Mouse (Mus musculus): ENCODE data around the gene Kidins220. TPM values are rescaled to one million over a fixed set of nuclear protein-coding genes. Genes with fewer than 3 reads are reported as not detected.
A peak's percentile ranks its signal among the peaks of the same experiment; 100 is the strongest.

The Kidins220 gene
- polyA plus RNA-seq, 1 experiment from 2014 or later, result 36.7 TPM

GRCm38 (mm10) chr12:25095974-25096639 is 121.4 kb downstream of the Kidins220 start:
- Histone ChIP-seq H3K4me1 (ENCODE audit: insufficient read depth, low read length) (peaks cover 39% of the 10 kb centered on the region), H3K4me3 (ENCODE audit: low read length) (peak overlapping the region; percentile 89), H3K9me3 (ENCODE audit: low read length) (no peaks in the 10 kb centered on the region), H3K27ac (ENCODE audit: low read length) (peak overlapping the region; percentile 100), H3K4me2 (replicated peaks; ENCODE audit: low read depth, low read length) (peak overlapping the region; percentile 94), H3K36me3 (ENCODE audit: insufficient read depth, low read length) (no peaks in the 10 kb centered on the region), H3K9ac (replicated peaks; ENCODE audit: low read length) (peak overlapping the region; percentile 92), H3K27me3 (ENCODE audit: insufficient read depth, low read length) (no peaks in the 10 kb centered on the region)
- 0% methylated on average over 41 of the region's 41 CpGs for WGBS
- ATAC-seq (ENCODE audit: low FRiP score, low TSS enrichment), result peak; percentile 90

GRCm38 (mm10) chr12:25096640-25097051 is 121.9 kb downstream of the Kidins220 start:
- Histone ChIP-seq H3K36me3 (ENCODE audit: insufficient read depth, low read length) (no peaks in the 10 kb centered on the region), H3K27ac (ENCODE audit: low read length) (peak overlapping the region; percentile 100), H3K9ac (replicated peaks; ENCODE audit: low read length) (peak overlapping the region; percentile 76), H3K4me1 (ENCODE audit: insufficient read depth, low read length) (peaks cover 44% of the 10 kb centered on the region), H3K27me3 (ENCODE audit: insufficient read depth, low read length) (no peaks in the 10 kb centered on the region), H3K4me2 (replicated peaks; ENCODE audit: low read depth, low read length) (peak overlapping the region; percentile 94), H3K9me3 (ENCODE audit: low read length) (no peaks in the 10 kb centered on the region), H3K4me3 (ENCODE audit: low read length) (peak overlapping the region; percentile 89)
- ATAC-seq (ENCODE audit: low FRiP score, low TSS enrichment), result no peak
- WGBS, result under 1% methylated on average over 15 of the region's 15 CpGs

GRCm38 (mm10) chr12:25097052-25097209 is 122.2 kb downstream of the Kidins220 start, which contains the start of gene Id2:
Gene Id2 (minus strand): TSS chr12:25097140.
- Histone ChIP-seq H3K36me3 (ENCODE audit: insufficient read depth, low read length) (no peaks in the 10 kb centered on the region), H3K27ac (ENCODE audit: low read length) (peak within 1 kb of the TSS; percentile 100), H3K9me3 (ENCODE audit: low read length) (no peaks in the 10 kb centered on the region), H3K4me1 (ENCODE audit: insufficient read depth, low read length) (peaks cover 44% of the 10 kb centered on the region), H3K4me2 (replicated peaks; ENCODE audit: low read depth, low read length) (peak within 1 kb of the TSS; percentile 94), H3K4me3 (ENCODE audit: low read length) (peak within 1 kb of the TSS; percentile 89), H3K27me3 (ENCODE audit: insufficient read depth, low read length) (no peaks in the 10 kb centered on the region), H3K9ac (replicated peaks; ENCODE audit: low read length) (peak within 1 kb of the TSS; percentile 85)
- ATAC-seq (ENCODE audit: low FRiP score, low TSS enrichment), result no peak
- WGBS, result 0% methylated on average over 1 of the region's 1 CpGs

GRCm38 (mm10) chr12:25097210-25098160 is 122.8 kb downstream of the Kidins220 start:
- H3K27me3 ChIP-seq (ENCODE audit: insufficient read depth, low read length), result no peaks in the 10 kb centered on the region
- WGBS, result 4% methylated on average over 28 of the region's 28 CpGs
- no peaks in the 10 kb centered on the region for H3K9me3 ChIP-seq (ENCODE audit: low read length)
- peak overlapping the region; percentile 100 for H3K27ac ChIP-seq (ENCODE audit: low read length)
- no peak for ATAC-seq (ENCODE audit: low FRiP score, low TSS enrichment)
- peak overlapping the region; percentile 89 for H3K4me3 ChIP-seq (ENCODE audit: low read length)
- peak overlapping the region; percentile 85 for H3K9ac ChIP-seq (replicated peaks; ENCODE audit: low read length)
- peak overlapping the region; percentile 94 for H3K4me2 ChIP-seq (replicated peaks; ENCODE audit: low read depth, low read length)
- H3K4me1 ChIP-seq (ENCODE audit: insufficient read depth, low read length), result peaks cover 44% of the 10 kb centered on the region
- no peaks in the 10 kb centered on the region for H3K36me3 ChIP-seq (ENCODE audit: insufficient read depth, low read length)

GRCm38 (mm10) chr12:25098161-25098550 is 123.4 kb downstream of the Kidins220 start:
- H3K36me3 ChIP-seq (ENCODE audit: insufficient read depth, low read length), result no peaks in the 10 kb centered on the region
- WGBS, result 0% methylated on average over 7 of the region's 10 CpGs
- no peaks in the 10 kb centered on the region for H3K9me3 ChIP-seq (ENCODE audit: low read length)
- peak overlapping the region; percentile 89 for H3K4me3 ChIP-seq (ENCODE audit: low read length)
- peak overlapping the region; percentile 85 for H3K9ac ChIP-seq (replicated peaks; ENCODE audit: low read length)
- H3K27me3 ChIP-seq (ENCODE audit: insufficient read depth, low read length), result no peaks in the 10 kb centered on the region
- no peak for ATAC-seq (ENCODE audit: low FRiP score, low TSS enrichment)
- peak overlapping the region; percentile 100 for H3K27ac ChIP-seq (ENCODE audit: low read length)
- H3K4me1 ChIP-seq (ENCODE audit: insufficient read depth, low read length), result peaks cover 37% of the 10 kb centered on the region
- peak overlapping the region; percentile 94 for H3K4me2 ChIP-seq (replicated peaks; ENCODE audit: low read depth, low read length)

- WGBS, result under 1% methylated on average over 61 of the region's 61 CpGs
- Histone ChIP-seq H3K4me2 (replicated peaks; ENCODE audit: low read depth, low read length) (peak overlapping the region; percentile 94), H3K4me3 (ENCODE audit: low read length) (peak overlapping the region; percentile 89), H3K9ac (replicated peaks; ENCODE audit: low read length) (peak overlapping the region; percentile 85), H3K27ac (ENCODE audit: low read length) (peak overlapping the region; percentile 100), H3K36me3 (ENCODE audit: insufficient read depth, low read length) (no peaks in the 10 kb centered on the region), H3K27me3 (ENCODE audit: insufficient read depth, low read length) (no peaks in the 10 kb centered on the region), H3K9me3 (ENCODE audit: low read length) (no peaks in the 10 kb centered on the region), H3K4me1 (ENCODE audit: insufficient read depth, low read length) (peaks cover 36% of the 10 kb centered on the region)
- peak; percentile 83 for ATAC-seq (ENCODE audit: low FRiP score, low TSS enrichment)
These were observed 124.0 kb downstream of the Kidins220 start for GRCm38 (mm10) chr12:25098561-25099312.

- WGBS, result 2% methylated on average over 9 of the region's 9 CpGs
- peak; percentile 29 for ATAC-seq (ENCODE audit: low FRiP score, low TSS enrichment)
- H3K4me1 ChIP-seq (ENCODE audit: insufficient read depth, low read length), result peaks cover 41% of the 10 kb centered on the region
- H3K4me3 ChIP-seq (ENCODE audit: low read length), result peak overlapping the region; percentile 89
- no peaks in the 10 kb centered on the region for H3K9me3 ChIP-seq (ENCODE audit: low read length)
- H3K27ac ChIP-seq (ENCODE audit: low read length), result peak overlapping the region; percentile 100
- H3K36me3 ChIP-seq (ENCODE audit: insufficient read depth, low read length), result no peaks in the 10 kb centered on the region
- no peaks in the 10 kb centered on the region for H3K27me3 ChIP-seq (ENCODE audit: insufficient read depth, low read length)
- H3K9ac ChIP-seq (replicated peaks; ENCODE audit: low read length), result peak overlapping the region; percentile 85
- peak overlapping the region; percentile 94 for H3K4me2 ChIP-seq (replicated peaks; ENCODE audit: low read depth, low read length)
These were observed 124.5 kb downstream of the Kidins220 start for GRCm38 (mm10) chr12:25099313-25099562.

- Histone ChIP-seq H3K27me3 (ENCODE audit: insufficient read depth, low read length) (no peaks in the 10 kb centered on the region), H3K4me1 (ENCODE audit: insufficient read depth, low read length) (peaks cover 42% of the 10 kb centered on the region), H3K9me3 (ENCODE audit: low read length) (no peaks in the 10 kb centered on the region), H3K4me3 (ENCODE audit: low read length) (peak overlapping the region; percentile 89), H3K4me2 (replicated peaks; ENCODE audit: low read depth, low read length) (peak overlapping the region; percentile 94), H3K36me3 (ENCODE audit: insufficient read depth, low read length) (no peaks in the 10 kb centered on the region), H3K9ac (replicated peaks; ENCODE audit: low read length) (peak overlapping the region; percentile 85), H3K27ac (ENCODE audit: low read length) (peak overlapping the region; percentile 100)
- ATAC-seq (ENCODE audit: low FRiP score, low TSS enrichment), result no peak
- under 1% methylated on average over 38 of the region's 38 CpGs for WGBS
These were observed 125.1 kb downstream of the Kidins220 start for GRCm38 (mm10) chr12:25099563-25100408.
